Mouse (Mus musculus) right cerebral cortex, postnatal 14 days (tissue): ENCODE measurements at regions not wholly inside any gene's neighbourhood (a gene's known extent, or its start where the extent isn't known, plus 50 kb on each side); places are given as distances from the start of the nearest gene placed in this dataset.

Experiments
- DNase-seq: peaks from one replicate; pipeline ENCODE4 v3.0.0; 2022

DNA sequence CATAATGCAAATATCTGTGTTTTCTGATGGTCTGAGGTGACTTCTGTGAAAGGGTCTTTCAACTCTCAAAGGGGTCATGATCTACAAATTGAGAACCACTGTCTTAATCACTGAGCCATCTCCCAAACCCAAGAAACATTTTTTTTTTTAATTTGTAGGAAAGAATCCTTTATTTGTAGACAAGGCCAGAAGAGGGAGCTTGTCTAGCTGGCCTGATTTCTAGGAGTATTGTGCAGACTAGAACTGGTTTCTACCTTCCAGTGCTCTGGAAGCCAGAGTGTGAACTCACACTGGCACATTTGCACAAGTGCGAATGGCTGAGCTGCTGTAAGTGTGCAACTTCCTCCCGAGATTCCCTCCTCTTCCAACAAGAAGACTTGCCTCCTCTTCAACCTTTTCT, 148.1 kb upstream of the Ncam1 start:
- DNase-seq, result no peak

DNA sequence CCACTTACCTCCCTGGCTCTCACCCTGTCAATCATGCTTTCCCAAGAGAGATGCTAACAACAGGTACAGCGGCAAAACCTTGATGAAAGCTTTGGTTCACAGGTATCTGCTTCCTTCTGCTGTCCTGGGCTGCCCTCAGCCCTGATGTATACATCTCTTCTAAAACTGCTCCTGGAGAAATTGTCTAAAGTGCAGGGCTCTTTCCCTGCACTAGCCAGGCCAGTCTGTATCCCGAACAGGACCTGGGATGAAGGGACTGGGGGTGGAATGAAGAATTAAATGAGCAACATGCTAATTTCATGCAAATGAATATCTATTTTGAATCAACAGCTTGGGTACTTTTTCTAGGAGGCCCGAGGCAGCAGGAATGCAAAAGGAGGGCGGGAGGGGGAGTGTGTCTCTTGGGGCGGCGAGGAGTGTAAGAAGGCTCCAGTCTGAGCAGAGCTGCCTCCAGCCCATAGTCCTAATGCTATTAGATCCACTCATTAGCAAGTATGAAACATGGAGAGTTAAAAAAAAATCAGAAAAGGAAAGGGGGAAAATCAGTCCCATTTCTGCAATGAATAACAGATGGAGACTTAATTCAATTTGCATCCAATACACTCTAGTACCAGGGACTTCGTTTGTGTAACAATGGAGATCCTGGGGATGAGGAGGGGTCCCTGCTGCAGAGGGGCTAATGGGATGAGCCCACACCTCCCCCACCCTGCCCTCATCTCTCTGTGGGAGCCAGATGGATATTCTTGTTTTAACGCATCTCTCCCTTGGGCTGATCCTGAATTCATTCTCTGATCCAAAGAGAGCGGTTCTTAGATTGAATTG, 137.0 kb upstream of the Ncam1 start:
- no peak for DNase-seq

DNA sequence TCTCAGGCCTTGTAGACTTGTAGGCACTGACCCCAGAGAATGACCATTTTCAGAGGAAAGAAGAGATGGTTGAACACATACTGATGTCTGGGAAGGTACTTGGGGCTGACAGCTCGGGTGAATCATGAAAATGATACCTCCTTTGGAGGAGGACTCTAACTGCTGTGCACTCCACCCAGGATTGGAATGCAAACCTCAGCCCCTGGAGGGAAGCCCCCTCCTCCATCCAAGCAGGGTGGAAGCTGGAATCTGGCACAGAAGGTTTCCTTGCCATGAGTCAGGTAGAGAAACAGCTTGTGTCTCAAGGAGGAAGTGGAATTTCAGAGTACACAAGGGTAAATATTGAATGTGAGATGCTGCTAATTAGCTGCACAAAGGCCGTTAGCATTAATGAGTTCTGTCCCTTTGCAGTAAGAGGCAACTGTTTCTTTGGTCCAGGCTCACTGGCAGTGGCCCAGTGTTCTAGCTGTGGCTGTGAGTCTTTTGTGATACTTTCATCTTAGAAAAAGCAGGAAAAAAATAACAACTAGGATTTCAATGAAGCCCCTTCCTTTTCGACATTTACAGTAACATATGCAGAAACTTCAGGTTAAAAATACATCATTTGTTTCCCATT, 129.4 kb upstream of the Ncam1 start:
- DNase-seq, result no peak

DNA sequence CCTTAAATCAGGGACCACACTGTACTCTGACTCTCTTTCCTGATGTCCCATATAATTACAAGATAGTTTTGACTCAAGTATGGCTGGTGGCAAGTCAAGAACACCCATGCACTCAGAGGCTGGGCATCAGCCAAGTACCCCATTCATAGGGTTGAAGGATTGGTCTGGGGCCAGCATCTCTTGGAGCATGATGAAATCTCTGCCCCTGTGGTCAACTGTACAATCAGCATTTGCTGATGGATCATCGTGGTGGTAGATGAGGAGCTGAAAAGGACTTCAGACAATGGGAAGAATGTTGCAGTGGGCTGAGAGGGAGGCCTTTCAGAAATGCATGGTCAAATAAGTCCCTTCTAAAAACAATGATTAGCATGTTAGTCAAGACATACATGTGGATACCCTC, 128.6 kb upstream of the Ncam1 start:
- no peak for DNase-seq

DNA sequence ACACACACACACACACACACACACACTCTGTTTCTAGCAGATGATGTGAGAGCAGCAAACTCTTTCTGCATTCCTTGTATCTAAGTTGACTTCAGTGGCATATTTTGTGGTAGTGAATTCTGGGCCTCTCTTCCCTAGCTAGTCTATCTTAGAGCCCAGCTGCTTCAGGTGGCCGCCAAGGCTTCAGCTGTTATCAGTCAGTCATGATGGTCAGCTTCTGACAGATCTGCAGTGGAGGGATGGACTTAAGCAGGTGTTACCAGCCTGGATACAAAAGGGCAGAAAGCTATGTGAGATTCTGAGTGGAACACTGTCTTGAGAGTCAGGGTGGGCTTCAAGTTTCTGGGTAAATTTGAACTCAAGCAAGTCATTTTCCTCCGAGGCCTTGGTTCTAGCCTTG, 127.1 kb upstream of the Ncam1 start:
- DNase-seq, result no peak

DNA sequence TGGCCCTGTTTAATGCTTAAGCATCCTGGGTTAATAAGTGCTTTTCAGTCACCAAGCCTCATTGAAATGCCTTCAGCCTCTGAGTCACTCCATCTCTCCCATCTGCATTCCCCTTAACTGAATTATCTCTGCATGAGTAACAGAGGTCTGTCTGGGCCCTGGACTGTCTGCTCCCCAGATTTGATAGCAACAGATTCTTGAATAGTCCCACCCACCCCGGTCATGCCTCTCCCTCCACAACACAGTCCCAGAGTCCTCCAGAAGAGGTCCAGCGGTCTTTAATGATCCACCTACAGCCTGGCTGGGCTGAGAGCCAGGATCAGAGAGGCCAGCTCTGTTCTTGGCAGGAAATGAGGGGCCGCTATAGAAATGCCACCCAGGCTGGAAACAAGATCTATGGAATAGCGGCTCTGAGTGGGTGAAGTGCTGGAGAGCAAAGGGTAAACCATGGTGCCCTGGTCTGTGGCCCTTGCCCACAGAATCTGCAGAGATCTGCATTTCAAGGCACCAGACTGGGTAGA, 125.3 kb upstream of the Ncam1 start:
- no peak for DNase-seq

DNA sequence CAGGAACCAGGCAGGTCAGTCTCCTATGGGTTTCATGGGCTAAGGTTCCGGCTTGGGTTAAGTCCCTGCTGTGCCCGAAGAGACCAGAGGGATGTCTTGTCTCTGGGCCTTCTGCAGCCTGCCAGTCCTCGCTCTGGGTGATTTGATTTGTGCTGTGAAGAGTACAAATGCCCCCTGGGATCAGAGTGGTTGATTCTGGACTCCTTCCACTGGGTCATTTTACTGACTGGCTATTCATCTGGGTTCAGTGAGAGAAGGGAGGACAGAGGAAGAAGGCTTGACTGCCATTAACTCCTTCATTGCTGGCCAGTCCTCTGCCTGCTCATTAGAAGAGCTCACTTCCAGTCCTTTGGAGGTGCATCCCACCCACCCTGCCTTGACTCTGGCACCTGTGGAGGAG, 124.0 kb upstream of the Ncam1 start:
- no peak for DNase-seq

DNA sequence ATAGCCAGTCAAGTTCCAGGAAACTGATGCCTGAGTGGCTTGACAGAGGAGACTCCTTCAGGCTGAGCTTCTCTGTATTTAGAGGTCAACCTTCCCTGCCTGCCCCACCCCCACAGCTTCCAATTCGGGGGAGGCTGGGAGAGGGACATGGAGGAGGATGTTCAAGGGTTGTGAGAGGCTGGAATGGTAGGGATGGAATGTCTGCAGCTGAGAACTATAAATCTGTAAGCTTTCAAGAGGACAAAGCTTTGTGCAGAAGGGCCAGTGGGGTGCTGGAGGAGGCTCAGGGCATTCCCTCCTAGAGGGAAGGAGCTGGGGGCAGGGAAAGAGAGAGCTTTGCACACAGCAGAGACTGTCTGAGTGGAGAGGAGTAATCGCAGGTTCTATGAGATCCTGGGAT, 123.4 kb upstream of the Ncam1 start:
- DNase-seq, result no peak

DNA sequence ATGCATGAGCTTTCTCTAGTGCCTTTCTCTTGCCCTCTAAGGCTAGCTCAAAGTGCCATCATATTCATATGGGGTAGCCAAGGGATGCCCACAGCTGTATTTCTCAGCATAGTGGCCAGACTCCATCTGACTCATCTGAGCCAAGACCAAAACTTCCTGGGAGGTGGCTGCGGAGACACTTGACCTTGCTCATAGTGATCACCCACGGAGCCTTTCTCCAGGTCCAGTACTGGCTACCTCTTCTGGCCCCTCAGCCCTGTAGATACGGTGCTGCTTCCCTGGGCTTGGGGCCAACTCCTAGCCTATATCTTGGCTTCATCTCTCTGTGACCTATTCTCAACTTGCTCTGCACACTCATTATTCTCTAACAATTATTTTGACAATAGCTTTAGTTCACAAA, 122.6 kb upstream of the Ncam1 start:
- DNase-seq, result no peak

DNA sequence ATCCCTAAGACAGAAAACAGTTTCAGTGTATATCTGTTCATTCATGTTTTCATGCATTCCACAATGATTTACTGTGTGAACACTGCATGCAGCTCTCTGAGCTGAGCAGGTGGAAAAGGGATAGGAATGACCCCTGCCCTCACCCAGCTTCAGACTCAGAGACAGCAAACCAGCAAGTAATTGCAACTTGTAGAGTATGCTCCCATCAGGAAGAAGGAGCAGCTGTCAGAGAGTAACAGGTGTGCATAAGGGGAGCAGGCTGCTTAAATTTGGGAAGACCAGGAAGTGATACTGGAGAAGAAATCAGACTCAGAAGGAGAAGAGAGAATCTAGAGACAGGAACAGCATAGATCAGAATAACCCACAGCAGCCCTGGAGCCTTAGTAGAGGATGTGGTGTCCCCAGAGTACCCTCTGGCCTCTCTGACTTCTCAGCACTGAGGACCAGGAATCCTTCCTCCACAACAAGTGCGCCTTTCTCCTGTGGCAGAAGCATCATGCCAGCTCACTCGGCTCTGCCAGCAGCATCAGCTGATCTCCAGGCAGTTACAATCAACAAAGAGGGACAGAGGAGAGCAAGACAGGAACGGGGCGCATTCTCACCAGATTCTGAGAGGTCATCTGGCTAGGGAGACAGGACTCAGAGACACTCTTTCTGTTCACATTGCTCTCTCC, 116.5 kb upstream of the Ncam1 start:
- no peak for DNase-seq

DNA sequence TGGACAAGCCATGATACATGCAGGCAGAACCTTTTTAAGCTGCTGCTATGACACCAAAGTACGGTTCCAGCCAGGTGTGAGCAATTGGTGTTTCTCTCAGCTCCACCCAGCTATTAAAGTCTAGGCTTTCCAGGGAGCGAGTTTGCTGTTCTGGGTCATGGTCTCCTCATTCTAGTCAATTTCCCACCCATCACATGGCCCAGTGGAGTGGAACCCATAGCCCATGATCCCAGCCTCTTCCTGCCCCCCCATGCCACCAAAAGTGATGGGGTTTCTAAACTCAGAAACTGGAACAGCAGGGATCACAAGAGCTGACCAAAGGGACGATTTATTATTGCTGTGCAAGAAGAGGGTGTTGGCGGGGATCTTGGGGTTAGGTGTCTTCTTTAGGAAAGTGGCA, 115.0 kb upstream of the Ncam1 start:
- DNase-seq, result no peak

DNA sequence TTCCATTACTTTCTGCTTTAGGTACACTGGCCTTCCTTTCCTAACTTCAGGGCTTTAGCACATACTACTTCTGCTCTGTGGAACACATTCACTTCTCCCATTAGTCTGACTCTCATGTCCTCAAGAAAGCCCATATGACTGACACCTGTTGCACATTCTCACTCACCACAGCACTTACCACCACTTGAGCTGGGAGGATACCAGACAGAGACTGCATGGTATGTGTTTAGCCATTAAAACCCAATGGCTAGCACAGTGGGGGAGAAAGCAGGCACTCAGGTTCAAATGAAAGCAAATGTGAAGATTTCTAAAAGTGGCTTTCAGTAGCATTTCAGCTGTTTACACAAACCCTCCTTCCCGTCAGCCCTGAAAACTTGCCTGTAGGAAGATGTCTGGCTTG, 113.6 kb upstream of the Ncam1 start:
- no peak for DNase-seq

DNA sequence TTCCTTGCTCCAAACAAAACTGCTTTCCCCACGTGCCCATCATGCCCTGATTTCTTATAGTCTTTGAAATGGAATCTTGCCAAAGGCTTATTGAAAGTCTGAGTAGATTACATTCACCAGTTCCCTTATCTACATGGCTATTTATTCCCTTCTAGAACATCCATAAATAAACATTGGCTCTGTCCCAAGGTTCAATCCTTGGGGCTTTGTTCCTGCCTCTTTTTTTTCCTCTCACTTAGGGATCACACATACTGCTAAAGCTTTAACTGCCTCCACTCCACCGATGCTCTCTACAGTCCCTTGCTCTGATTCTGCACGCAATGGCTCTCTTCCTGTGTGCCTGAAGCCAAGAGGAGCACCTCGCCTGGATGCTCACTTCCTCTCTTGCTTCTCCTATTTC, 107.6 kb upstream of the Ncam1 start:
- DNase-seq, result no peak

DNA sequence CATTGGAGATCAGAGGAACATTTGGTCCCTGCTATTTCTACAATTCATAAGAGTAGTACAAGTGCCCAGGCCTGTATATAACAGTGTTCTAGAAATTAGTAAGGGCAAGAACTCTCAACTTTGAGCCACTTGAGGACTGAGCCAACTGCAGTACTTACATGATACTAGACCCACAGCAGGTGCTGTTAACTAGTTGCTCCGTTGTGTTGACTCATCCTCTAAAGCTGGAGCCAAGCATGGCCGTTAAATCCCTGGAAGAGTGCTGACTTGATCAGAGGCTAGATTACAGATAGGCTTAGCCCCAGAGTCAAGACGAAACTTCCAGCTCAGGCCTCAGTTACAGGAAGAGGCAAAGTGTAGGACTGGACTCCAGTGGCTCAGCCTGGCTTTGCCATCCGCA, 107.0 kb upstream of the Ncam1 start:
- no peak for DNase-seq

DNA sequence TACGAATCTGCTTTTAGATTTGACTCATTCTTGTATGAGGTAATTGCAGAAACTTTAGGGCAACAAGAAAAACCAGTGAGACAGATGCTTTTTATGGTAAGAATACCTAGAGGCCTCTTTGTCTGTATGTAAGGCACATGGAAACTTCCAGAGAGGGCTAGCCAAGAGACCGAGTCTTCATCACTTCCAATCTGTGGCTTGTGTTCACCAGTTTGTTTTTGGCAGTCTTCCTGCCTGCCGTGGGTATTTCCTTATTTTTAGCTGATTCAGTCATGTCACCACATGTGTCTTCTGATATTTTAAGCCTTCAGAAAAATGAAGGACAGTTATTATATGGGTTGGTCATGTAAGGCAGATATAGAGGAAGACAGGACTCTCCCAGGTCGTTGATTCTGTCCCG, 100.2 kb upstream of the Ncam1 start:
- no peak for DNase-seq

DNA sequence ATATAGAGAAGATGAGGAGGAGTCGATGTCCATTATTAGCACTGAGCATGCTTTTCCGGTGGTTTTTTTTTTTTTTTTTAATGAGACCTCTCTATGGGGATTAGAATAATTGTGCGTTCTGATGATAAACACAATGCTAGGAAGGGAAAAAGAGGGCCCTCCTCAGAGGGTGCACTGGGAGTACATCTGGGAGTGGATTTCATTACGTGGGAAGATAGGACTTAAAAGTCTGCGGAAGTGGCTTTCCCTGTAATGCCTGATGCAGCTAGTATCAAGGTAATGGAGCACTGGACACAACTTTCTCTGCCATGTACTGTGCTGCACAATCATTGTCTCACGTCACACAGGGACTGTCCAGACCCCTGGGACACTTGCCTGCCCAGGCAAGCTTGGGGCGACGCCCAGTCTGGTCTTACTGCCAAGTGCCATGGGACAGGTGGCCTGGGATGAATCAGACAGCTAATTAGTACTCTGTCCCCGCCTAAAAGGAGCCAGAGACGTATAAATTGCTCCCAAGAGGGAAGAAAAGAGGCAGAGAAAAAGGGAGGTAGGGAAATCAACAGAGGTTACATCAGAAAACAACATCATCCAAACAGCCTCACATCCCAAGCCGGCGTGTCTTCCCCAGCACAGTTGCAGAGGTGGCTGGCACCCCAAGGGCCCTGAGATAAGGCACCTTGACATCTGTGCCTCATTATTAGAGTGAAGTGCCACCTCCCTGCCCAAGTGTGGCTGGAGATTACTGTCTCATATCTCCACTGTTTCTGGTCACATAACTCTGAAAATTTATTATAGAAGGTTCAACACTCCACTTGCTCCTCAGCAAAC, 86.0 kb upstream of the Ncam1 start:
- no peak for DNase-seq

DNA sequence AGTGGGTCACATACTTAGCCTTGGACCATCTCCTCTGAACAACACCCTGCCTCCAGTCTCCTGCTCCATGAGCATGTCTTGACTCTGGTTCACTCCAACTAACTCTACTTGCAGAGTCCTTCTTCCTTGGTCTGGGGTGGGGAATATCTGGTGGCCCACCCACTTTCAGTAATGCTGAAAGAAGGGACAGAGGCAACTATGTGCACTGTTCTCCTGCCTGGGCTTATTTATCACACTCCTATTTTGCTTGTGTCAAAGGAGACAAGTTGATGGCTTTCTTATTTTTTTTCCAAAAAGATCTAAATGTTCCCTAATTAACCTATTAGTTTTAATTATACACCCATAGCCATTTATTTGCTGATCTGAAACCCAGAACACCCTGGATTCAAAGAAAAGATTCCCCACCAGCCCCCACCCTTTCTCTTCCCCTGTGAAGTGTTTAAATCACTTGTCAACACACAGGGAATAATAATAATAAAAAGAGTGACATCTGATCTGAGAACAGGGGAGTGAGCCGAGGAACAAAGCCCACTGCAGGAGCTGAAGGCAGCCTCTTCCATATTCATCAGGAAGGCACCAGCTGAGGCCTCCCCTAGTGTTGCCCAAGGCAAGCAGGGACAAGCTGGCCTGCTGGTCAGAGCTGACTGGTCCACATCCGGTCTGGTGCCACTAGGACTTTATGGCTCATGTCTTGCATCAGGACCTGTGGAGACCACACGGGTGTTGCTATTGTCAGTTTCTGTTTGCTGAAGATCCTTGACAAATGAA, 80.8 kb upstream of the Ncam1 start:
- no peak for DNase-seq

DNA sequence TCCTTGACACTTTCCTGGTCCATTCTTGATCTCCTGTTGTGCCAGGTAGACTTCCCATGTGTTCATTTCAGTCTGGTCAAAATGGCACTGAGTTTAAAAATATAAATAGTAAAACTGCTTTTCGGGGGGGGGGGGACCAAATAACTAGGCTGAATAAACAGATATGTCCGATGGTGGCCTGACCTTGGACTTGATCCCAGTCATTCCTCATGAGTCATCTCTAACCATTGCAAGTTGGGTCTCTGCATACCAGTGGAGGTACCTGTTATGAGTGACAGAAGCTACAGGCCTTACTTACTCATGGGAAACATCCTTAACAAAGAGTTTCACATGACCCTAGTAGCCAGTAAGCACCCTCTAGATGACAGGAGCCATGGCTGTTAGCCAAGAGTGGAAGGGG, 76.2 kb upstream of the Ncam1 start:
- DNase-seq, result no peak

DNA sequence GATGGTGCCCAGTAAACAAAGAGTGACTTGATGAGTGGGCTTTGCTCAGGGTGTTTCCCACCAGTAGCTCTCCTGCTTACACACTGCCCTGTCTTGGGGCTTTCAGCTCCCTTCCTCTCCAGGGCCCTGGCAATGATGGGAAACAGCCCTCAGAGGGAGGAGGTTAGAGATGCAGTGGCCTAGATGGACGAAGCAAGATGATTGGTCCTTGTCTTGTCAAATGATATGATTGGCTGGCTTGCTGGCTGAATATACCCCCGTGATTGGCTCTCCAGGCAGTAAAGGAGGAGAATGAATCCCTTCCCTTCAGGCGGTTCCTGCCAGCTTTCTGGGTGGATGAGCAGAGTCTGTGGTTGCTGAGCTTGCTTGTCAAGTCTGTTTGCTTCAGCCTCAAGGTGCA, 74.8 kb upstream of the Ncam1 start:
- DNase-seq, result peak; percentile 44

DNA sequence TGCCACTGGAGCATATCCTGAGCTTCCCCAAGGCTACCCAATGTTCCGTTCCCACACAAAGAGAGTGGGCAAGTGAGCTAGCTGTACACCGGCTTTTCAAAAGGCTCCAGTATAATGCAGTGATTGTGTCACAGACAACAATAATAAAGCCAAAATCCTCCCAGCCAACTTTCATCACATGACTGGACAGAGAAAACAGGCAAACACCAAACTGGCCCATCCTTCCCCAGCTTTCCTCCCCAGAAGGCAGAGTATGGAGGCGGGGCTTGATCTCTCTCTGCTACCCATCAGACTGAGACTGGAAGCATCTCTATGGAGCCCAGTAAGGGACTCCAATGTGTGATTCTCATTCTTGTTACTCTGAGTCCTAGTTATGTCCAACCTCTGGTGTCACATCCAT, 52.8 kb upstream of the Ncam1 start:
- no peak for DNase-seq

DNA sequence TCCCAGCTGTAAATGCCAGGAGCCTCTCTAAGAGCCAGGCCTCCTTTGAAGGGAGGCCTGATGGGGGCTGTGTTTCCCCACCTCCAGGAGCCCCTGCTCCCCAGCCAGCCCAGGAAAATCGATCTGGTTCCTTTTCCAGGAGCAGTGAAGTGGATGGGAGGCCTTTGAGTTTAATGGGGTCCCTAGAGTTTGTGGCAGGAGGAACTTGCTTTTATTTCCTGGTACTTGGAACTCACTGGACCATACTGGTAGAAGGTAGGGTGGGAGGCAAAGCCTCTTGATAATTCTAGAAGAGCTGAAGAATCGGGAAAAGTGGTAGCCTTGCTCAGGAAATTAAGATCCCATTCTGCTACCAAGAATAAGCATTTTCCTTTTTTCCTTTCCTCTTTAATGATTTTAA, 50.7 kb upstream of the Ncam1 start:
- no peak for DNase-seq

DNA sequence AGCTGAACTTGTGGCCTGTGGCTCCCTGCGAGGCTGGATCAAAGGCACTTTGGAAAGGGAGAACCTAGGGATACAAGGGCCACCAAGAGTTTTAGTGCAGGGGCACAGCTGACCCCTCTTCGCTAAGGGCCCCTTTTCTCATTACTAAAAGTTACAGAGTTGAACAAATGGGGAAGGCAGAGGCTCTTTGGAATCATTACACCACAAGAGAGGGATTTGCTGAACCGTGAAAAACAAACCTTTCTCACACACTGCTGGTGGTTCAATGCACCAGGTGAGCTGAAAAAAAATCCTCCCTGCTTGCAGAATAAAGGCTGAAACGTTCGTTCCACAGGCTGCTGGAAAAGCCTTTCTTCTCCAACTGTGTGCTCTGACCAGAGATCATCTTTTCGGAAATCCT, 50.2 kb upstream of the Ncam1 start:
- no peak for DNase-seq
